Mouse (Mus musculus) testis, adult 2 months (tissue): ENCODE measurements around the gene Jam3.

Experiments
- CTCF ChIP-seq: fragments of 200-500 bp; IDR thresholded peaks from 2 replicates; pipeline ENCODE4 v1.5.1; 2012; ENCODE audit warnings: low read depth, mild to moderate bottlenecking, inconsistent platforms, low read length, moderate library complexity; ENCODE audit not compliant: control insufficient read depth, insufficient read depth, insufficient replicate concordance
- POLR2A ChIP-seq: fragments of 200-500 bp; IDR thresholded peaks from 2 replicates; pipeline ENCODE4 v1.6.1; 2012; ENCODE audit warnings: low read depth, mild to moderate bottlenecking, inconsistent platforms, low read length, moderate library complexity; ENCODE audit not compliant: control insufficient read depth

DNA sequence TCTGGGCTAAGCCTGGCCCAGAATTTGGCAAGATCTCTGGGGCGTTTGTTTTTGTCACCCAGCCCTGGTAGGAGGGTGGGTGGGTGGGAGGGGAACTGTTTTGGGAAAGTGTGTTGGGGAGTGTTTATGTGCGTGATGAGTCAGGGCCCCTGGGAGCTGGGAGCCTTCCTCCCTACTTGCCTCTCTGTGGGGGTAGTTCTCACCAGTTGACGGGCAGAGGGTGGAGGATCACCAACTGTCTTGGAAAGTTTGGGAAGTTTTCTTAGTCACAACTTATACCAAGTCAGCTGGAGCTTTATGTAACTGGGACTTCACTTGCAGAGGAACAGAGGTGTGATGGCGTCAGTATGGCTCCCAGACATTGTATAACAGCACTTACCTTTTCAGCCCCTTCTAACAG is 23.7 kb upstream of the Jam3 start:
- TF ChIP-seq POLR2A: no peak
- TF ChIP-seq CTCF: no peak
